Mouse (Mus musculus) E14TG2a.4 (cell line): ENCODE data around the gene Mink1.

Source experiments
- CTCF ChIP-seq: conservative IDR thresholded peaks from 2 replicates; pipeline ENCODE4 v1.5.1; 2014; ENCODE audit warnings: low read length
- NANOG ChIP-seq: IDR thresholded peaks from 2 replicates; pipeline ENCODE4 v1.6.1; 2014; ENCODE audit warnings: borderline replicate concordance, low read length, mixed read lengths

DNA sequence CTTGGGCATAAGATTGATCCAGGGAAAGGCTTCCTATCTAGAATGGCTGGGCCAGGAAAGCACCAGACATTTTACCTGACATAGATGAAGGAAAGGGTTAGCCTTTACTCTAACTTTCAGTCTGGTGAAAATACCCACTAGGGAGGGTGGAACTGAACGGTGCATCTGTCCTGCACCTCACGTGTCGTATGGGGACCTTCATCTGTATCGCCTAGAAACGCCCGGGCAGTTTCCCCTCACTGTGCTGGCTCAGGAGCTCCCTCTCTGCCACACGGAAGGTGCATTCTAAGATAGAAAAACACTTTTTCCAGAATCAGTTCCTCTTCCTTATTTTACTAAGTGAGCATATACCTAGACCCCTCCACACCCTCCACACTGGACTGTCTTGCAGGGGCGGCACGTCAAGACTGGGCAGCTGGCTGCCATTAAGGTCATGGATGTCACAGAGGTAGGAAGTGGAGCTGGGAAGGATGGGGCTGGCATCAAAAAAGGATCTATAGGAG is 35.8 kb downstream of the Mink1 start:
- TF ChIP-seq NANOG (no peak), CTCF (no peak)
